Comparison of ENCODE assay signal across 12 mouse cellular contexts in genomic region chr5:131280349-131280748, GRCm38 (mm10). TPM values are rescaled to one million over a fixed set of nuclear protein-coding genes. Genes with fewer than 3 reads are reported as not detected.
A peak's percentile ranks its signal among the peaks of the same experiment; 100 is the strongest.
DNase-seq lines count a peak whose midpoint lies in the region; ATAC-seq and TF ChIP-seq lines count a peak whose summit lies in the region.
"Had no signal": no experiment of that assay in that cellular context is flagged by ENCODE, and none has a peak within 500 bp of the region (broad histone marks: within the 10 kb centered on the region; RNA-seq: fewer than 3 reads in every experiment).

No protein-coding gene starts in this region.

- no peak overlapping the region for H3K27ac ChIP-seq in cerebellum, adult 2 months (ENCODE audit: insufficient read depth, low read length)
- H3K27ac ChIP-seq in kidney, postnatal 0 days: no peak overlapping the region

- peaks cover 9% of the 10 kb centered on the region; the same call in 1 of the 2 replicates for H3K4me1 ChIP-seq in cerebellum, adult 2 months (ENCODE audit: control insufficient read depth, insufficient read depth, low read length)
- no peaks in the 10 kb centered on the region for H3K4me1 ChIP-seq in kidney, postnatal 0 days (replicated peaks; ENCODE audit: insufficient read depth, low read length)
- H3K4me1 ChIP-seq: megakaryocyte, embryonic 14.5 days had no signal

- H3K9ac ChIP-seq in kidney, postnatal 0 days (ENCODE audit: low read depth, low read length): no peak overlapping the region

- 61% methylated on average over 2 of the region's 2 CpGs for WGBS in cerebellum, adult 2 months
- 53% methylated on average over 2 of the region's 2 CpGs for WGBS in kidney, postnatal 0 days

- no peaks in the 10 kb centered on the region for H3K27me3 ChIP-seq in cerebellum, adult 2 months (ENCODE audit: control insufficient read depth, insufficient read depth, low read length)
- no peaks in the 10 kb centered on the region for H3K27me3 ChIP-seq in kidney, postnatal 0 days (ENCODE audit: insufficient read depth, low read length)
- H3K27me3 ChIP-seq: megakaryocyte, embryonic 14.5 days had no signal

- H3K4me2 ChIP-seq in kidney, postnatal 0 days (ENCODE audit: low read length): no peak overlapping the region

- no peak for ATAC-seq in kidney, postnatal 0 days (replicated peaks; ENCODE audit: low FRiP score, low read depth)

- H3K4me3 ChIP-seq in cerebellum, adult 2 months (replicated peaks; ENCODE audit: insufficient read depth, low read depth, low read length): no peak overlapping the region
- H3K4me3 ChIP-seq in kidney, postnatal 0 days (replicated peaks; ENCODE audit: low read depth, low read length): no peak overlapping the region
- H3K4me3 ChIP-seq: megakaryocyte, embryonic 14.5 days had no signal

- no peaks in the 10 kb centered on the region for H3K9me3 ChIP-seq in kidney, postnatal 0 days (replicated peaks; ENCODE audit: low read length)

- H3K36me3 ChIP-seq in kidney, postnatal 0 days (ENCODE audit: insufficient read depth, low read length): no peaks in the 10 kb centered on the region

- TF ChIP-seq POLR2A in cerebellum, adult 2 months (IDR thresholded peaks at IDR 0.05; ENCODE audit: borderline replicate concordance, insufficient read depth, low read length): no peak

- DNase-seq in cerebellum, adult 2 months: no peak
- no peak for DNase-seq in cerebellum, adult 8-10 months
- DNase-seq in kidney, postnatal 0 days (ENCODE audit: low spot score): no peak
- no peak for DNase-seq in kidney, adult 18-20 months
- peak; percentile 17 for DNase-seq in right cerebral cortex, postnatal 4 days
- DNase-seq in right cerebral cortex, postnatal 36 days (ENCODE audit: low spot score in 2 of 2): no peak
- DNase-seq in thymus, postnatal 36 days: no peak
- DNase-seq in c-Kit-positive CD71-positive TER-119-positive erythroid progenitor cells, embryonic 14.5 days (ENCODE audit: low spot score): no peak
- DNase-seq: cerebellum, adult 18-20 months; heart, postnatal 36 days; kidney, adult 2 months had no signal

- peak; percentile 42; the same call in 1 of the 2 replicates for TF ChIP-seq CTCF in cerebellum, adult 2 months (IDR thresholded peaks at IDR 0.05; ENCODE audit: borderline replicate concordance, insufficient read depth, low read depth, low read length)
- peak; percentile 47 for TF ChIP-seq CTCF in kidney, postnatal 0 days (IDR thresholded peaks at IDR 0.05; ENCODE audit: low read depth)

RNA-seq across cellular contexts. Expression of gene Galnt17, which starts 27.9 kb away (rescaled TPM):
- 22.2 and 24.6 TPM in 2 replicates for polyA plus RNA-seq in cerebellum, adult 2 months (2012; rRNA removed)
- polyA plus RNA-seq in kidney, postnatal 0 days (2015; fragmentation: Nextera tagmentation; extraction: Ambion mirVana): 0.85 and 1.2 TPM in 2 replicates

Comparison
In these comparisons a context has a peak if more than half of its experiments do, and no peak if none do; other contexts are left out.
1. RNA of gene Galnt17, which starts 27.9 kb away (polyA plus RNA-seq): 22.2 to 24.6 TPM in cerebellum, adult 2 months; 0.85 to 1.2 TPM in kidney, postnatal 0 days; every median in the first group is over 10 times any median in the second.